Mouse (Mus musculus) thymus, adult 2 months (tissue): ENCODE measurements around the gene Cilp. TPM values are rescaled to one million over a fixed set of nuclear protein-coding genes. Genes with fewer than 3 reads are reported as not detected.

ENCODE experiments used
- DNase-seq: peaks from one replicate; pipeline ENCODE4 v3.0.0; 2021
- H3K27ac ChIP-seq: fragments of 200-500 bp; 2 replicates; pipeline ENCODE4 v1.5.1; 2012; ENCODE audit warnings: low read length, control low read depth; ENCODE audit not compliant: control insufficient read depth, insufficient read depth
- H3K27me3 ChIP-seq: fragments of 200-500 bp; 2 replicates; pipeline ENCODE4 v1.6.1; 2012; ENCODE audit warnings: mild to moderate bottlenecking, low read length, moderate library complexity, mixed read lengths; ENCODE audit not compliant: control insufficient read depth, insufficient read depth
- H3K36me3 ChIP-seq: fragments of 200-500 bp; 2 replicates; pipeline ENCODE4 v1.6.1; 2012; ENCODE audit warnings: mild to moderate bottlenecking, low read length, moderate library complexity; ENCODE audit not compliant: control insufficient read depth, insufficient read depth
- H3K4me1 ChIP-seq: fragments of 200-500 bp; replicated peaks from 2 replicates; pipeline ENCODE4 v1.6.1; 2012; ENCODE audit warnings: low read length; ENCODE audit not compliant: control insufficient read depth, insufficient read depth
- H3K4me3 ChIP-seq: fragments of 200-500 bp; 2 replicates; pipeline ENCODE4 v1.5.1; 2012; ENCODE audit warnings: mild to moderate bottlenecking, low read length, control low read depth, moderate library complexity; ENCODE audit not compliant: control insufficient read depth, insufficient read depth
- CTCF ChIP-seq: fragments of 200-500 bp; IDR thresholded peaks from 2 replicates; pipeline ENCODE4 v1.5.1; 2012; ENCODE audit warnings: mild to moderate bottlenecking, control low read depth, low read length, moderate library complexity, borderline replicate concordance; ENCODE audit not compliant: control insufficient read depth, poor library complexity, insufficient read depth; ENCODE audit errors: extremely low read depth
- POLR2A ChIP-seq: fragments of 200-500 bp; IDR thresholded peaks from 2 replicates; pipeline ENCODE4 v1.6.1; 2012; ENCODE audit warnings: mild to moderate bottlenecking, low read length, control low read depth, moderate library complexity; ENCODE audit not compliant: control insufficient read depth, poor library complexity, insufficient read depth; ENCODE audit errors: extremely low read depth
- WGBS: fragments of 180-500 bp; shearing (Covaris S2); methylation state at CpG from one replicate; pipeline ENCODE4 v1.1.7; 2018; 5-methylcytosine and 5-hydroxymethylcytosine counted together
- polyA plus RNA-seq: library from polyadenylated mRNA; depleted of rRNA; stranded (reverse); fragments of >200 nt; gene quantifications from 2 replicates; pipeline ENCODE4 v1.2.3, GENCODE M21; 2012

Cilp gene
- polyA plus RNA-seq, 1 experiment: 1.8 TPM

GRCm38 (mm10) chr9:65302327-65302983, 37.5 kb downstream of the Cilp start:
- TF ChIP-seq CTCF (no peak), POLR2A (no peak)
- Histone ChIP-seq H3K4me3 (no peak overlapping the region), H3K36me3 (peaks cover 57% of the 10 kb centered on the region), H3K4me1 (no peaks in the 10 kb centered on the region), H3K27ac (no peak overlapping the region), H3K27me3 (no peaks in the 10 kb centered on the region)
- WGBS: 98% methylated on average over 4 of the region's 4 CpGs
- DNase-seq: no peak

DNA sequence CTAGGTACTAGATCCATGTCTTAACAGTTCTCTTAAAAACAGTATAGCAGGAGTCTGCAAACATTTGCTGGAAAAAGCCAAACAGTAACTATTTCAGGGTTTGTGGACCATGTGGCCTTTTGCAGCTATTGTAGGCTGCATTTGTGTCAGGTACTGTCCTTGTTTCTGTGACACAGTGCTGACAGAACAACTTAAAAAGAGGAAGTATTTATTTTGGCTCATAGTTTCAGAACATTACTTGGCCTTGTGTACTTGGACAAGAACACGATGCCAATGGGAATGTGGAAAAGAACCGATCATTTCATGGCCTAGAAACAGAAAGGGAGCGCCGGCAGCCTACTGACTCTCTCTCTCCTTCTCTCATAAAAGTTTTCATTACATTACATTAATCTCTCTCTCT, 38.6 kb downstream of the Cilp start:
- no peak for TF ChIP-seq POLR2A
- TF ChIP-seq CTCF: no peak
- peaks cover 62% of the 10 kb centered on the region for H3K36me3 ChIP-seq
- H3K27ac ChIP-seq: no peak overlapping the region
- no peak for DNase-seq
- H3K4me1 ChIP-seq: no peaks in the 10 kb centered on the region
- WGBS: 91% methylated on average over 4 of the region's 4 CpGs
- no peaks in the 10 kb centered on the region for H3K27me3 ChIP-seq
- H3K4me3 ChIP-seq: no peak overlapping the region

DNA sequence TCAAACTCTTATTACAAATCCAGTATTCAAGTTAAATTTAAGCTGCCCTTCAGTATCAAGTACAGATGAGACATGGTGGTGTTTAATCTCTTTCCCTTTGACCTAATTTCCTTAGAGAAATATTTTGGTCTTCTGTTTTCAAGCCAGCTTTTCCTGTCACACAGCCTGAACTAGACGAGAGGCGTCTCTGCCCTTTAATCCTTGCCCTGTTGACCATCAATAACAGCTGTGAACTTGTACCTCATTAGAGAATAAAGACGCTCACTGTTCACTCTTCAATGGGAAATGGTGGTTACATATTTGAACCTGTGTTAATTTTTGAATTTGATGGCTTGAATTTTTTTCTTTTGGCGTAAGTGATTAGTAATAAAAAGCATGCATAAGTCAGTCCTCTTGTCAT, 39.3 kb downstream of the Cilp start:
- Histone ChIP-seq H3K4me3 (no peak overlapping the region), H3K36me3 (peaks cover 68% of the 10 kb centered on the region), H3K4me1 (no peaks in the 10 kb centered on the region), H3K27me3 (no peaks in the 10 kb centered on the region), H3K27ac (no peak overlapping the region)
- no peak for DNase-seq
- TF ChIP-seq POLR2A: no peak
- no peak for TF ChIP-seq CTCF
- 97% methylated on average over 4 of the region's 4 CpGs for whole genome bisulfite sequencing

- DNase-seq: no peak
- Histone ChIP-seq H3K27ac (no peak overlapping the region), H3K4me1 (no peaks in the 10 kb centered on the region), H3K27me3 (no peaks in the 10 kb centered on the region), H3K36me3 (peaks cover 58% of the 10 kb centered on the region), H3K4me3 (no peak overlapping the region)
- TF ChIP-seq CTCF: no peak
- TF ChIP-seq POLR2A: no peak
- WGBS: 96% methylated on average over 2 of the region's 2 CpGs
These were observed 41.7 kb downstream of the Cilp start for GRCm38 (mm10) chr9:65306672-65307071.

- H3K36me3 ChIP-seq: peaks cover 55% of the 10 kb centered on the region
- WGBS: 84% methylated on average over 1 of the region's 1 CpGs
These were observed 43.0 kb downstream of the Cilp start for GRCm38 (mm10) chr9:65308011-65308410.

GRCm38 (mm10) chr9:65312669-65313357, 47.8 kb downstream of the Cilp start:
- TF ChIP-seq POLR2A: no peak
- TF ChIP-seq CTCF: no peak
- WGBS: 98% methylated on average over 4 of the region's 4 CpGs
- peaks cover 39% of the 10 kb centered on the region for H3K36me3 ChIP-seq
- H3K27me3 ChIP-seq: no peaks in the 10 kb centered on the region
- DNase-seq: no peak
- H3K27ac ChIP-seq: no peak overlapping the region
- H3K4me3 ChIP-seq: no peak overlapping the region
- H3K4me1 ChIP-seq: no peaks in the 10 kb centered on the region

More at GRCm38 (mm10) chr9:65308011-65308410, 43.0 kb downstream of the Cilp start:
- no peak for DNase-seq
- TF ChIP-seq POLR2A (no peak), CTCF (no peak)
- no peaks in the 10 kb centered on the region for H3K4me1 ChIP-seq
- no peak overlapping the region for H3K4me3 ChIP-seq
- no peak overlapping the region for H3K27ac ChIP-seq
- no peaks in the 10 kb centered on the region for H3K27me3 ChIP-seq

DNA sequence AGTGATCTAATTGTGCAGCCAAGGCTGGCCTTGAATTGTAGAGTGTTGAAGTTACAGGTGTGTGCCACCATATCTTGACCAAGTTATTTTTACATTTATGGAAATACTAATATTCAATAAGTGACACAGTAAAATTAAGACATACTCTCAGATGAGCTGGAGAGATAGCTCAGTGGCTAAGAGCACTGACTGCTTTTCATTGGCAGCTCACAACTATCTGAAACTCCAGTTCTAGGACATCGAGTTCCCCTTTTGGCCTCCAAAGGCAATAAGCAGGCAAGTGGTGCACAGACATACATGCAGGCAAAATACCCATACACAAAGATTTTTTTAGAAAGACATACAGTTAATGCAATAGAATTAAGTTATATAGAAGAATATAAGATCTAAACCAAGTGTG, 48.9 kb downstream of the Cilp start:
- Histone ChIP-seq H3K4me1 (no peaks in the 10 kb centered on the region), H3K27me3 (no peaks in the 10 kb centered on the region), H3K27ac (no peak overlapping the region), H3K36me3 (peaks cover 39% of the 10 kb centered on the region), H3K4me3 (no peak overlapping the region)
- 88% methylated on average over 1 of the region's 1 CpGs for WGBS
- TF ChIP-seq POLR2A (no peak), CTCF (no peak)
- no peak for DNase-seq
